Mouse (Mus musculus) MEL (cell line): ENCODE data around the gene Tor4a. TPM values are rescaled to one million over a fixed set of nuclear protein-coding genes. Genes with fewer than 3 reads are reported as not detected.

Experiments used
- DNase-seq: peaks from one replicate; pipeline ENCODE4 v3.0.0; 2011; ENCODE audit warnings: low read depth, low spot score
- H3K27ac ChIP-seq: 2 replicates; pipeline ENCODE4 v1.5.1; 2012; ENCODE audit warnings: low read depth, mild to moderate bottlenecking, control low read depth, low read length, moderate library complexity; ENCODE audit not compliant: control insufficient read depth
- H3K27me3 ChIP-seq, 2 experiments: fragments of 150-350 bp in 1 of 2; sonication (generic) in 1 of 2; 2 replicates each; pipeline ENCODE4 v1.6.1; 2012; ENCODE audit warnings: low read length in 2 of 2, mild to moderate bottlenecking in 2 of 2, improper control_type of control experiment in 1 of 2, moderate library complexity in 1 of 2; ENCODE audit not compliant: insufficient read depth in 2 of 2, control insufficient read depth in 1 of 2
- H3K36me3 ChIP-seq, 2 experiments: 2 replicates each; pipeline ENCODE4 v1.6.1; 2012 to 2014; ENCODE audit warnings: low read length in 2 of 2, improper control_type of control experiment in 1 of 2, inconsistent platforms in 1 of 2, mild to moderate bottlenecking in 1 of 2; ENCODE audit not compliant: insufficient read depth in 2 of 2, control insufficient read depth in 1 of 2
- H3K4me1 ChIP-seq, 2 experiments: fragments of 150-350 bp in 1 of 2; sonication (generic) in 1 of 2; 2 replicates each; pipeline ENCODE4 v1.6.1; 2012; ENCODE audit warnings: low read length in 2 of 2, improper control_type of control experiment in 1 of 2, mild to moderate bottlenecking in 1 of 2; ENCODE audit not compliant: insufficient read depth in 2 of 2, control insufficient read depth in 1 of 2
- H3K4me3 ChIP-seq, 2 experiments: fragments of 150-350 bp in 1 of 2; sonication (generic) in 1 of 2; 2 replicates each; pipeline ENCODE4 v1.5.1; 2012; ENCODE audit warnings: low read depth in 2 of 2, low read length in 2 of 2, mild to moderate bottlenecking in 2 of 2, moderate library complexity in 2 of 2, control low read depth in 1 of 2, improper control_type of control experiment in 1 of 2; ENCODE audit not compliant: control insufficient read depth in 1 of 2, insufficient read depth in 1 of 2
- H3K79me2 ChIP-seq: 2 replicates; pipeline ENCODE4 v1.6.1; 2012; ENCODE audit warnings: mild to moderate bottlenecking, low read length, moderate library complexity; ENCODE audit not compliant: control insufficient read depth, poor library complexity, insufficient read depth
- H3K9ac ChIP-seq: 2 replicates; pipeline ENCODE4 v1.6.1; 2012; ENCODE audit warnings: low read depth, mild to moderate bottlenecking, control low read depth, low read length, moderate library complexity; ENCODE audit not compliant: control insufficient read depth, poor library complexity, severe bottlenecking
- H3K9me3 ChIP-seq: fragments of 150-350 bp; sonication (generic); replicated peaks from 2 replicates; pipeline ENCODE4 v1.6.1; 2012; ENCODE audit warnings: mild to moderate bottlenecking, low read length, improper control_type of control experiment, moderate library complexity; ENCODE audit not compliant: insufficient read depth
- CHD2 ChIP-seq: IDR thresholded peaks from 2 replicates; pipeline ENCODE4 v1.6.1; 2011; ENCODE audit warnings: low read length, improper control_type of control experiment
- CTCF ChIP-seq, 3 experiments: IDR thresholded peaks in 2 of 3; conservative IDR thresholded peaks in 1 of 3; 2 replicates each; pipeline ENCODE4 v1.5.1; 2011 to 2012; ENCODE audit warnings: low read length in 3 of 3, low read depth in 2 of 3, mild to moderate bottlenecking in 2 of 3, improper control_type of control experiment in 1 of 3, inconsistent platforms in 1 of 3, mixed read lengths in 1 of 3, moderate library complexity in 1 of 3; ENCODE audit not compliant: control insufficient read depth in 1 of 3, insufficient read depth in 1 of 3, poor library complexity in 1 of 3, severe bottlenecking in 1 of 3
- E2F4 ChIP-seq: IDR thresholded peaks from 2 replicates; pipeline ENCODE4 v1.6.1; 2011; ENCODE audit warnings: low read depth, low read length, improper control_type of control experiment, borderline replicate concordance
- ELF1 ChIP-seq: IDR thresholded peaks from 2 replicates; pipeline ENCODE4 v1.6.1; 2014; ENCODE audit warnings: low read depth, mild to moderate bottlenecking, inconsistent platforms, low read length, improper control_type of control experiment, moderate library complexity
- ETS1 ChIP-seq: IDR thresholded peaks from 2 replicates; pipeline ENCODE4 v1.6.1; 2012; ENCODE audit warnings: low read depth, mild to moderate bottlenecking, inconsistent platforms, low read length, improper control_type of control experiment, moderate library complexity
- GABPA ChIP-seq: IDR thresholded peaks from 2 replicates; pipeline ENCODE4 v1.6.1; 2012; ENCODE audit warnings: low read depth, mild to moderate bottlenecking, inconsistent platforms, low read length, improper control_type of control experiment, moderate library complexity
- MAZ ChIP-seq: IDR thresholded peaks from 2 replicates; pipeline ENCODE4 v1.6.1; 2012; ENCODE audit warnings: low read depth, mild to moderate bottlenecking, inconsistent platforms, low read length, improper control_type of control experiment
- MYB ChIP-seq: IDR thresholded peaks from 2 replicates; pipeline ENCODE4 v1.6.1; 2011; ENCODE audit warnings: mild to moderate bottlenecking, low read depth, low read length, improper control_type of control experiment
- NELFE ChIP-seq: IDR thresholded peaks from 2 replicates; pipeline ENCODE4 v1.6.1; 2011; ENCODE audit warnings: low read depth, low read length, improper control_type of control experiment
- NRF1 ChIP-seq: IDR thresholded peaks from 2 replicates; pipeline ENCODE4 v1.6.1; 2014; ENCODE audit warnings: low read depth, mild to moderate bottlenecking, inconsistent platforms, low read length, improper control_type of control experiment, moderate library complexity; ENCODE audit not compliant: poor library complexity, insufficient read depth, severe bottlenecking
- POLR2AphosphoS5 ChIP-seq: IDR thresholded peaks from 2 replicates; pipeline ENCODE4 v1.6.1; 2012; ENCODE audit warnings: low read depth, borderline replicate concordance, mild to moderate bottlenecking, inconsistent platforms, low read length, moderate library complexity, mixed read lengths
- RAD21 ChIP-seq: IDR thresholded peaks from 2 replicates; pipeline ENCODE4 v1.6.1; 2011; ENCODE audit warnings: mild to moderate bottlenecking, low read depth, low read length, improper control_type of control experiment
- RCOR1 ChIP-seq: IDR thresholded peaks from 2 replicates; pipeline ENCODE4 v1.6.1; 2012; ENCODE audit warnings: low read depth, mild to moderate bottlenecking, inconsistent platforms, low read length, improper control_type of control experiment
- SMC3 ChIP-seq: IDR thresholded peaks from 2 replicates; pipeline ENCODE4 v1.6.1; 2011; ENCODE audit warnings: low read depth, low read length, improper control_type of control experiment
- TAL1 ChIP-seq: IDR thresholded peaks from 2 replicates; pipeline ENCODE4 v1.6.1; 2012; ENCODE audit warnings: mild to moderate bottlenecking, inconsistent platforms, low read length, moderate library complexity, mixed read lengths
- UBTF ChIP-seq: IDR thresholded peaks from 2 replicates; pipeline ENCODE4 v1.6.1; 2012; ENCODE audit warnings: low read depth, mild to moderate bottlenecking, inconsistent platforms, low read length, improper control_type of control experiment, moderate library complexity, borderline replicate concordance; ENCODE audit not compliant: insufficient read depth
- ZMIZ1 ChIP-seq: IDR thresholded peaks from 2 replicates; pipeline ENCODE4 v1.6.1; 2012; ENCODE audit warnings: low read depth, mild to moderate bottlenecking, inconsistent platforms, low read length, improper control_type of control experiment, moderate library complexity
- ZNF384 ChIP-seq: IDR thresholded peaks from 2 replicates; pipeline ENCODE4 v1.6.1; 2012; ENCODE audit warnings: low read depth, mild to moderate bottlenecking, inconsistent platforms, low read length, improper control_type of control experiment
- polyA plus RNA-seq, 2 experiments: library from polyadenylated mRNA; stranded (reverse) in 1 of 2; unstranded in 1 of 2; fragments of >175 nt in 1 of 2; fragments of >200 nt in 1 of 2; gene quantifications; 2 replicates each; pipeline versions ENCODE4 v1.2.1 to v1.2.4; 2012; ENCODE audit warnings: low replicate concordance in 2 of 2, low read depth in 1 of 2; ENCODE audit not compliant: insufficient read length in 2 of 2, insufficient read depth in 1 of 2, missing spikeins in 1 of 2
- total RNA-seq: library from RNA; depleted of rRNA; stranded (reverse); fragments of 300-350 nt; gene quantifications from 2 replicates; pipeline ENCODE4 v1.2.3, GENCODE M21; 2012

Tor4a gene
- total and polyA plus RNA-seq, 3 experiments: 9.1 to 13.7 TPM; not detected in 1

GRCm38 (mm10) chr2:25218445-25218844 is 21.8 kb upstream of the Tor4a start, which contains the start of gene Fam166a:
TSS of gene Fam166a (plus strand) at chr2:25218745.
- H3K79me2 ChIP-seq: peaks cover 4% of the 10 kb centered on the region
- no peak within 1 kb of the TSS for H3K9ac ChIP-seq
- no peaks in the 10 kb centered on the region for H3K9me3 ChIP-seq
- DNase-seq: no peak
- no peaks in the 10 kb centered on the region for H3K27me3 ChIP-seq
- H3K4me3 ChIP-seq: no peak within 1 kb of the TSS
- peaks cover 2 to 3% of the 10 kb centered on the region in 2 experiments; a peak in 3 of 4 replicates for H3K36me3 ChIP-seq
- TF ChIP-seq ELF1 (no peak), POLR2AphosphoS5 (no peak)
- no peaks in the 10 kb centered on the region; a peak in 1 of 4 replicates for H3K4me1 ChIP-seq
- no peak within 1 kb of the TSS for H3K27ac ChIP-seq

GRCm38 (mm10) chr2:25217666-25218065 is 21.0 kb upstream of the Tor4a start:
- DNase-seq: no peak
- TF ChIP-seq UBTF: no peak
- TF ChIP-seq RCOR1: no peak
- TF ChIP-seq E2F4: no peak
- no peak for TF ChIP-seq ETS1
- no peak for TF ChIP-seq CHD2
- TF ChIP-seq RAD21: no peak
- no peak for TF ChIP-seq NELFE
- no peak for TF ChIP-seq ZNF384
- TF ChIP-seq SMC3: no peak
- no peak for TF ChIP-seq ZMIZ1
- no peak for TF ChIP-seq MAZ
- TF ChIP-seq TAL1: no peak
- TF ChIP-seq MYB: no peak
- no peak for TF ChIP-seq NRF1
- no peak for TF ChIP-seq GABPA
- TF ChIP-seq CTCF (IDR thresholded peaks at IDR 0.05 in 2 of 3, conservative IDR thresholded peaks at IDR 0.05 in 1 of 3; ENCODE audit: control insufficient read depth in 1 of 3, insufficient read depth in 1 of 3, low read depth in 2 of 3, low read length in 3 of 3, poor library complexity in 1 of 3, severe bottlenecking in 1 of 3): no peak
- H3K4me3 ChIP-seq: no peak overlapping the region
- H3K9ac ChIP-seq: no peak overlapping the region
- no peaks in the 10 kb centered on the region for H3K4me1 ChIP-seq
- no peaks in the 10 kb centered on the region for H3K9me3 ChIP-seq
- no peaks in the 10 kb centered on the region for H3K27me3 ChIP-seq
- no peaks in the 10 kb centered on the region; the same call in 1 of the 2 replicates for H3K79me2 ChIP-seq
- H3K36me3 ChIP-seq: peaks cover 0 to 3% of the 10 kb centered on the region in 2 experiments; a peak in 1 of 4 replicates
- H3K27ac ChIP-seq: no peak overlapping the region
